ENCODE assay signal across 8 mouse cellular contexts in genomic region chr9:107563029-107563581, GRCm38 (mm10). TPM values are rescaled to one million over a fixed set of nuclear protein-coding genes. Genes with fewer than 3 reads are reported as not detected.
DNase-seq lines count a peak whose midpoint lies in the region; ATAC-seq lines count a peak whose summit lies in the region.

Gene Tusc2, plus strand, starts transcription at chr9:107563255.

- ATAC-seq in embryonic facial prominence, embryonic 11.5 days (replicated peaks; ENCODE audit: insufficient number of reproducible peaks, low FRiP score, low TSS enrichment, low read depth): peak; percentile 91
- peak; percentile 94 for ATAC-seq in granulocyte monocyte progenitor cell, adult 5-6 weeks (replicated peaks; ENCODE audit: poor library complexity, severe bottlenecking)
- peak; percentile 88 for ATAC-seq in limb, embryonic 11.5 days (ENCODE audit: insufficient number of reproducible peaks, low FRiP score, low TSS enrichment, low read depth)
- peak; percentile 96 for ATAC-seq in midbrain, embryonic 14.5 days (ENCODE audit: low FRiP score, low TSS enrichment)

- H3K9me3 ChIP-seq in embryonic facial prominence, embryonic 11.5 days (replicated peaks; ENCODE audit: control insufficient read depth, low read length): no peaks in the 10 kb centered on the region
- no peaks in the 10 kb centered on the region for H3K9me3 ChIP-seq in limb, embryonic 11.5 days (ENCODE audit: control insufficient read depth, low read length)
- H3K9me3 ChIP-seq in midbrain, embryonic 14.5 days (ENCODE audit: control insufficient read depth, low read length): no peaks in the 10 kb centered on the region

- no peaks in the 10 kb centered on the region for H3K27me3 ChIP-seq in embryonic facial prominence, embryonic 11.5 days (ENCODE audit: control insufficient read depth, insufficient read depth, low read length)
- H3K27me3 ChIP-seq in limb, embryonic 11.5 days (ENCODE audit: control insufficient read depth, insufficient read depth, low read length): no peaks in the 10 kb centered on the region
- no peaks in the 10 kb centered on the region for H3K27me3 ChIP-seq in midbrain, embryonic 14.5 days (ENCODE audit: control insufficient read depth, insufficient read depth, low read length)

- peak within 1 kb of the TSS; percentile 74 for H3K4me2 ChIP-seq in embryonic facial prominence, embryonic 11.5 days (ENCODE audit: low read depth, low read length)
- H3K4me2 ChIP-seq in limb, embryonic 11.5 days (ENCODE audit: low read depth, severe bottlenecking): peak within 1 kb of the TSS; percentile 80
- peak within 1 kb of the TSS; percentile 71 for H3K4me2 ChIP-seq in midbrain, embryonic 14.5 days (ENCODE audit: low read length)

- H3K9ac ChIP-seq in embryonic facial prominence, embryonic 11.5 days (replicated peaks; ENCODE audit: low read length): peak within 1 kb of the TSS; percentile 72
- H3K9ac ChIP-seq in limb, embryonic 11.5 days (ENCODE audit: low read length): peak within 1 kb of the TSS; percentile 72
- H3K9ac ChIP-seq in midbrain, embryonic 14.5 days (replicated peaks; ENCODE audit: low read length): peak within 1 kb of the TSS; percentile 77

- no peak within 1 kb of the TSS for H3K27ac ChIP-seq in embryonic facial prominence, embryonic 11.5 days (replicated peaks; ENCODE audit: low read depth, low read length)
- H3K27ac ChIP-seq in limb, embryonic 11.5 days (replicated peaks; ENCODE audit: low read depth, low read length): no peak within 1 kb of the TSS
- H3K27ac ChIP-seq in midbrain, embryonic 14.5 days (replicated peaks; ENCODE audit: low read depth, low read length): peak within 1 kb of the TSS; percentile 62

- WGBS in embryonic facial prominence, embryonic 11.5 days: under 1% methylated on average over 45 of the region's 46 CpGs
- under 1% methylated on average over 46 of the region's 46 CpGs for WGBS in limb, embryonic 11.5 days
- under 1% methylated on average over 46 of the region's 46 CpGs for WGBS in midbrain, embryonic 14.5 days

- 0 out of 2 replicates have a peak, but pooled peaks cover 3% of the 10 kb centered on the region for H3K4me1 ChIP-seq in embryonic facial prominence, embryonic 11.5 days (ENCODE audit: control insufficient read depth, insufficient read depth, low read length)
- H3K4me1 ChIP-seq in limb, embryonic 11.5 days (ENCODE audit: control insufficient read depth, insufficient read depth, low read length): peaks cover 14% of the 10 kb centered on the region
- peaks cover 19% of the 10 kb centered on the region for H3K4me1 ChIP-seq in midbrain, embryonic 14.5 days (ENCODE audit: control insufficient read depth, insufficient read depth, low read length)

- DNase-seq in ovary, adult 18-20 months (ENCODE audit: low spot score): peak; percentile 92
- no peak for DNase-seq in ovary, postnatal 10 days (ENCODE audit: low spot score)
- peak; percentile 94 for DNase-seq in embryonic facial prominence, embryonic 11.5 days (ENCODE audit: low spot score)
- DNase-seq in kidney, adult 18-20 months: peak; percentile 94
- peak; percentile 94 for DNase-seq in limb, embryonic 11.5 days (ENCODE audit: low spot score)
- DNase-seq in midbrain, embryonic 14.5 days: peak; percentile 95
- peak; percentile 85 to 95 for DNase-seq in spleen, postnatal 10 days (ENCODE audit: low spot score in 2 of 2)

- H3K4me3 ChIP-seq in embryonic facial prominence, embryonic 11.5 days (ENCODE audit: low read depth, low read length): peak within 1 kb of the TSS; percentile 93
- peak within 1 kb of the TSS; percentile 79 for H3K4me3 ChIP-seq in limb, embryonic 11.5 days (ENCODE audit: low read depth, low read length)
- H3K4me3 ChIP-seq in midbrain, embryonic 14.5 days (replicated peaks; ENCODE audit: low read depth, low read length): peak within 1 kb of the TSS; percentile 78

- peaks cover 12% of the 10 kb centered on the region for H3K36me3 ChIP-seq in embryonic facial prominence, embryonic 11.5 days (replicated peaks; ENCODE audit: control insufficient read depth, insufficient read depth, low read depth, low read length)
- peaks cover 16% of the 10 kb centered on the region for H3K36me3 ChIP-seq in limb, embryonic 11.5 days (ENCODE audit: control insufficient read depth, insufficient read depth, low read length)
- peaks cover 68% of the 10 kb centered on the region for H3K36me3 ChIP-seq in midbrain, embryonic 14.5 days (ENCODE audit: control insufficient read depth, insufficient read depth, low read length)

RNA-seq across cellular contexts. Expression of gene Tusc2, which starts in this region (rescaled TPM):
- polyA plus RNA-seq in embryonic facial prominence, embryonic 11.5 days (2014; fragmentation: Nextera tagmentation; extraction: Ambion mirVana): 68.5 and 68.9 TPM in 2 replicates
- total RNA-seq in granulocyte monocyte progenitor cell, adult 5-6 weeks (2014; fragmentation: Nextera tagmentation): 22.8 and 34.5 TPM in 2 replicates
- total RNA-seq in granulocyte monocyte progenitor cell, adult 5-6 weeks (2017): 10.8 and 13.2 TPM in 2 replicates
- 57.3 and 60.2 TPM in 2 replicates for polyA plus RNA-seq in limb, embryonic 11.5 days (2014; fragmentation: Nextera tagmentation; extraction: Ambion mirVana)
- polyA plus RNA-seq in midbrain, embryonic 14.5 days (2014; fragmentation: Nextera tagmentation; extraction: Ambion mirVana): 119 and 120 TPM in 2 replicates
